Mouse (Mus musculus) neutrophil, adult 5-6 weeks (primary cell): ENCODE measurements around the gene Cyb561a3. TPM values are rescaled to one million over a fixed set of nuclear protein-coding genes. Genes with fewer than 3 reads are reported as not detected.
A peak's percentile ranks its signal among the peaks of the same experiment; 100 is the strongest.

Source experiments
- ATAC-seq: fragments of 151-379, 151-347 bp; 2 replicates; pipeline ENCODE4 v1.8.0; 2017; ENCODE audit warnings: mild to moderate bottlenecking, moderate TSS enrichment; ENCODE audit not compliant: insufficient number of reproducible peaks, poor library complexity, low FRiP score, severe bottlenecking; ENCODE audit errors: extremely low read depth
- total RNA-seq: library from RNA; stranded (forward); fragments of 200-1000 nt; gene quantifications from 2 replicates; pipeline ENCODE4 v1.2.3, GENCODE M21; 2017

Cyb561a3 gene
- total RNA-seq, 1 experiment from 2014 or later, result 133 TPM

- ATAC-seq, result no peak
Measured at GRCm38 (mm10) chr19:10587231-10587630, 10.3 kb downstream of the Cyb561a3 start.

- ATAC-seq, result no peak
Measured at GRCm38 (mm10) chr19:10589127-10589857, 12.3 kb downstream of the Cyb561a3 start.

GRCm38 (mm10) chr19:10590301-10590700 is 13.3 kb downstream of the Cyb561a3 start:
- no peak for ATAC-seq

- no peak for ATAC-seq
Measured at GRCm38 (mm10) chr19:10591659-10592377, 14.8 kb downstream of the Cyb561a3 start.

- no peak for ATAC-seq
Measured at GRCm38 (mm10) chr19:10598188-10598587, 21.2 kb downstream of the Cyb561a3 start.

GRCm38 (mm10) chr19:10599648-10600047 is 22.7 kb downstream of the Cyb561a3 start:
- no peak for ATAC-seq

GRCm38 (mm10) chr19:10602247-10602769 is 25.3 kb downstream of the Cyb561a3 start:
- ATAC-seq, result no peak

GRCm38 (mm10) chr19:10602787-10603186 is 25.8 kb downstream of the Cyb561a3 start:
- peak; percentile 55; the same call in 1 of the 2 replicates for ATAC-seq

- no peak for ATAC-seq
Measured at GRCm38 (mm10) chr19:10603660-10604523, 26.9 kb downstream of the Cyb561a3 start.

GRCm38 (mm10) chr19:10604534-10604933 is 27.6 kb downstream of the Cyb561a3 start:
- ATAC-seq, result no peak

- ATAC-seq, result peak; percentile 93
Measured at GRCm38 (mm10) chr19:10605293-10605900, 28.4 kb downstream of the Cyb561a3 start, which contains the start of the genes Ddb1 and Tkfc. Ddb1 (plus strand) TSS chr19:10605327. Tkfc (minus strand) TSS chr19:10605654.

- no peak for ATAC-seq
Measured at GRCm38 (mm10) chr19:10605901-10606622, 29.1 kb downstream of the Cyb561a3 start.

GRCm38 (mm10) chr19:10608573-10609240 is 31.7 kb downstream of the Cyb561a3 start:
- ATAC-seq, result no peak

GRCm38 (mm10) chr19:10634106-10634871 is 57.3 kb downstream of the Cyb561a3 start, which contains the start of gene Vwce:
Vwce (plus strand) TSS chr19:10634213.
- ATAC-seq, result no peak

GRCm38 (mm10) chr19:10634872-10635318 is 57.9 kb downstream of the Cyb561a3 start:
- ATAC-seq, result no peak

- ATAC-seq, result no peak
Measured at GRCm38 (mm10) chr19:10637840-10638239, 60.9 kb downstream of the Cyb561a3 start.

- no peak for ATAC-seq
Measured at GRCm38 (mm10) chr19:10640080-10640479, 63.1 kb downstream of the Cyb561a3 start.
